In the genomic region with DNA sequence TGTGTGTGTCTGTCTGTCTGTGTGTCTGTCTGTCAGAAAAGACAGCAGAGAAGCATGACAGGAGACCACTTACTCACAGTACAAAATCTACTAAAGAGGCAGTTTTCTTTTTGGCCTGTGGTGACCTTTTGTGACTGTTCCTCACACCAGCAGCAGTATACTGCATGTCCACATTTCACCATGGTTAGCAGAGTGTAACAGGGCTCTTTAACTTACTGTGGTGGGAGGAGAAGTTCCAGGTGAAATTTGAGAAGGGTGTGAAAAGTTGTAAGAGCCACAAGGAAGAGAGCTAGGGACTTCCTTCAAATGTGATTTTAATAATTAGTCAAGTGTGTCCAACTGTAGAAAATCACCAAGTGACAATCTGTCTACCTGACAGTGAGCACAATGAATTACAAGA, we compare ENCODE assay signal across 19 mouse cellular contexts.
DNase-seq lines count a peak whose midpoint lies in the region; ATAC-seq lines count a peak whose summit lies in the region.
"Had no signal": no experiment of that assay in that cellular context is flagged by ENCODE, and none has a peak within 500 bp of the region (broad histone marks: within the 10 kb centered on the region; RNA-seq: fewer than 3 reads in every experiment).

No protein-coding gene starts in this region.

- H3K4me2 ChIP-seq in forebrain, embryonic 16.5 days (ENCODE audit: low read length), result no peak overlapping the region
- H3K4me2 ChIP-seq in liver, embryonic 16.5 days (ENCODE audit: low read depth, low read length), result no peak overlapping the region
- no peak overlapping the region for H3K4me2 ChIP-seq in liver, embryonic 11.5 days
- no peak overlapping the region for H3K4me2 ChIP-seq in forebrain, embryonic 15.5 days (replicated peaks)
- H3K4me2 ChIP-seq: heart, embryonic 12.5 days; hindbrain, embryonic 15.5 days; neural tube, embryonic 13.5 days had no signal

- H3K9ac ChIP-seq in forebrain, embryonic 16.5 days (replicated peaks; ENCODE audit: low read depth, low read length), result no peak overlapping the region
- H3K9ac ChIP-seq in liver, embryonic 16.5 days (ENCODE audit: low read depth, low read length), result no peak overlapping the region
- H3K9ac ChIP-seq in liver, embryonic 11.5 days (ENCODE audit: low read depth, low read length), result no peak overlapping the region
- H3K9ac ChIP-seq in forebrain, embryonic 15.5 days (replicated peaks), result no peak overlapping the region
- H3K9ac ChIP-seq: heart, embryonic 12.5 days; hindbrain, embryonic 15.5 days; neural tube, embryonic 13.5 days had no signal

- H3K36me3 ChIP-seq in forebrain, embryonic 10.5 days (replicated peaks), result 0 out of 2 replicates have a peak, but pooled peaks cover 3% of the 10 kb centered on the region
- H3K36me3 ChIP-seq in forebrain, embryonic 16.5 days (ENCODE audit: control insufficient read depth, insufficient read depth), result 0 out of 2 replicates have a peak, but pooled peaks cover 3% of the 10 kb centered on the region
- no peaks in the 10 kb centered on the region for H3K36me3 ChIP-seq in liver, embryonic 16.5 days (ENCODE audit: control insufficient read depth, insufficient read depth)
- no peaks in the 10 kb centered on the region for H3K36me3 ChIP-seq in liver, embryonic 11.5 days (ENCODE audit: control insufficient read depth, insufficient read depth, low read length)
- H3K36me3 ChIP-seq in forebrain, embryonic 15.5 days, result 0 out of 2 replicates have a peak, but pooled peaks cover 3% of the 10 kb centered on the region
- H3K36me3 ChIP-seq: heart, embryonic 12.5 days; hindbrain, embryonic 15.5 days had no signal

- no peaks in the 10 kb centered on the region for H3K9me3 ChIP-seq in forebrain, embryonic 10.5 days
- H3K9me3 ChIP-seq in forebrain, embryonic 16.5 days (ENCODE audit: control insufficient read depth, low read length), result no peaks in the 10 kb centered on the region
- no peaks in the 10 kb centered on the region for H3K9me3 ChIP-seq in liver, embryonic 16.5 days (replicated peaks; ENCODE audit: control insufficient read depth, low read length)
- H3K9me3 ChIP-seq in liver, embryonic 11.5 days (ENCODE audit: control insufficient read depth, low read length), result no peaks in the 10 kb centered on the region
- no peaks in the 10 kb centered on the region for H3K9me3 ChIP-seq in forebrain, embryonic 15.5 days
- H3K9me3 ChIP-seq: heart, embryonic 12.5 days; hindbrain, embryonic 15.5 days; neural tube, embryonic 13.5 days had no signal

- peak overlapping the region; percentile 63 for H3K27ac ChIP-seq in forebrain, embryonic 10.5 days
- H3K27ac ChIP-seq in forebrain, embryonic 16.5 days (ENCODE audit: low read length), result no peak overlapping the region
- H3K27ac ChIP-seq in liver, embryonic 16.5 days (ENCODE audit: low read length), result no peak overlapping the region
- H3K27ac ChIP-seq in liver, embryonic 11.5 days (ENCODE audit: low read depth, low read length), result no peak overlapping the region
- H3K27ac ChIP-seq in forebrain, embryonic 15.5 days (replicated peaks), result no peak overlapping the region
- H3K27ac ChIP-seq: hindbrain, embryonic 15.5 days; macrophage; neural tube, embryonic 13.5 days had no signal

- H3K4me3 ChIP-seq in forebrain, embryonic 10.5 days, result no peak overlapping the region
- no peak overlapping the region for H3K4me3 ChIP-seq in forebrain, embryonic 16.5 days (replicated peaks; ENCODE audit: low read length)
- no peak overlapping the region for H3K4me3 ChIP-seq in liver, embryonic 16.5 days (ENCODE audit: low read depth, low read length)
- no peak overlapping the region for H3K4me3 ChIP-seq in liver, embryonic 11.5 days (ENCODE audit: low read depth, low read length)
- no peak overlapping the region for H3K4me3 ChIP-seq in forebrain, embryonic 15.5 days
- H3K4me3 ChIP-seq: erythroblast, embryonic 14.5 days; heart, embryonic 12.5 days; hindbrain, embryonic 15.5 days; neural tube, embryonic 13.5 days had no signal

- DNase-seq in forebrain, embryonic 10.5 days (ENCODE audit: extremely low spot score, low spot score), result no peak
- DNase-seq in liver, embryonic 11.5 days (ENCODE audit: low spot score), result no peak
- DNase-seq in embryo, embryonic 10 days (ENCODE audit: low spot score), result peak; percentile 69
- no peak for DNase-seq in urinary bladder, adult 2 months (ENCODE audit: low spot score)
- DNase-seq in cerebellum, adult 11-12 months, result no peak
- DNase-seq: adrenal gland, adult 8-10 months; cerebellum, adult 8-10 months; kidney, adult 18-20 months; lung, adult 18-20 months; right cerebral cortex, postnatal 4 days; thymus, adult 18-20 months had no signal

- peaks cover 44% of the 10 kb centered on the region for H3K4me1 ChIP-seq in forebrain, embryonic 10.5 days
- H3K4me1 ChIP-seq in forebrain, embryonic 16.5 days (replicated peaks; ENCODE audit: control insufficient read depth, insufficient read depth, low read length), result no peaks in the 10 kb centered on the region
- no peaks in the 10 kb centered on the region for H3K4me1 ChIP-seq in liver, embryonic 16.5 days (ENCODE audit: control insufficient read depth, low read depth, low read length)
- H3K4me1 ChIP-seq in liver, embryonic 11.5 days (replicated peaks; ENCODE audit: control insufficient read depth, insufficient read depth, low read length), result no peaks in the 10 kb centered on the region
- no peaks in the 10 kb centered on the region for H3K4me1 ChIP-seq in forebrain, embryonic 15.5 days
- H3K4me1 ChIP-seq: hindbrain, embryonic 15.5 days; neural tube, embryonic 13.5 days had no signal

- H3K27me3 ChIP-seq in forebrain, embryonic 10.5 days (ENCODE audit: poor library complexity, severe bottlenecking), result peaks cover 7% of the 10 kb centered on the region; the same call in 1 of the 2 replicates
- no peaks in the 10 kb centered on the region for H3K27me3 ChIP-seq in forebrain, embryonic 16.5 days (replicated peaks; ENCODE audit: control insufficient read depth, insufficient read depth, low read length)
- no peaks in the 10 kb centered on the region for H3K27me3 ChIP-seq in liver, embryonic 16.5 days (ENCODE audit: control insufficient read depth, insufficient read depth, low read depth, low read length)
- H3K27me3 ChIP-seq in liver, embryonic 11.5 days (replicated peaks; ENCODE audit: control insufficient read depth, insufficient read depth, low read length), result no peaks in the 10 kb centered on the region
- no peaks in the 10 kb centered on the region for H3K27me3 ChIP-seq in forebrain, embryonic 15.5 days
- H3K27me3 ChIP-seq: heart, embryonic 12.5 days; hindbrain, embryonic 15.5 days; neural tube, embryonic 13.5 days had no signal

- ATAC-seq in forebrain, embryonic 16.5 days, result no peak
- ATAC-seq in liver, embryonic 16.5 days (ENCODE audit: low read depth), result 0 out of 2 replicates have a peak, but pooled peaks have one; percentile 11
- no peak for ATAC-seq in liver, embryonic 11.5 days (replicated peaks; ENCODE audit: low FRiP score)
- ATAC-seq in forebrain, embryonic 15.5 days (replicated peaks), result 0 out of 2 replicates have a peak, but pooled peaks have one; percentile 35

Comparison
In these comparisons a context has a peak if more than half of its experiments do, and no peak if none do; other contexts are left out.
1. ATAC-seq: peak in liver, embryonic 16.5 days (single experiment) and forebrain, embryonic 15.5 days (single experiment); none in forebrain, embryonic 16.5 days (single experiment) and liver, embryonic 11.5 days (single experiment).